Comparison of ENCODE assay signal across 8 mouse cellular contexts in the genomic region with DNA sequence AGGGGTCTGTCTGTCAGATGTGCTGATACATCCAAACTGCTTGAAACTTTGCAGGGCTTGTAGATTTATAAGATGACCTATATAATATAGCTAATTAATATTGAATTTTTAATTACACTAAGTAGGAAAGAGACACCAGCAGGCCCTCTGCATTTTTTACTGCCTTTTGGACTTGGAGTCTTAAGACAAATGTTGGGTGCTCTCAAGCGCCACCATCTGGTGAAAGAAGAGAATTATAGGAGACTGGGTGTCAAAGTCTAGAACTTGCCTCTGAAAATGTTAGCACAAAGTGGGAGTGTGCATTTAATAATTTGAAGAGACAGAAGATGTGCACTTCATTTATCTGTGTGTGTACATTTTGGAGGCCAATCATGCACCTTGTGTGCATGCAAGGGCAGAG.
DNase-seq lines count a peak whose midpoint lies in the region; ATAC-seq and TF ChIP-seq lines count a peak whose summit lies in the region.

No protein-coding gene starts in this region.

- DNase-seq in gastrocnemius, adult 18-20 months (ENCODE audit: low spot score): peak; percentile 68
- DNase-seq in gastrocnemius, adult 8-10 months (ENCODE audit: low spot score in 2 of 2): no peak
- peak; percentile 76 for DNase-seq in midbrain, postnatal 0 days (ENCODE audit: low spot score)
- DNase-seq in midbrain, embryonic 10.5 days (ENCODE audit: low spot score): no peak
- peak; percentile 68 for DNase-seq in cerebellum, adult 8-10 months
- peak; percentile 46 to 68 for DNase-seq in right cerebral cortex, adult 2 months (ENCODE audit: low spot score in 2 of 2)

- no peak overlapping the region for H3K4me2 ChIP-seq in midbrain, postnatal 0 days (ENCODE audit: low read depth, low read length, poor library complexity, severe bottlenecking)
- H3K4me2 ChIP-seq in intestine, postnatal 0 days (replicated peaks; ENCODE audit: low read depth): no peak overlapping the region

- H3K36me3 ChIP-seq in midbrain, postnatal 0 days (ENCODE audit: insufficient read depth, low read length): no peaks in the 10 kb centered on the region
- no peaks in the 10 kb centered on the region for H3K36me3 ChIP-seq in midbrain, embryonic 10.5 days
- H3K36me3 ChIP-seq in intestine, postnatal 0 days (ENCODE audit: control insufficient read depth, insufficient read depth): peaks cover 53% of the 10 kb centered on the region

- 16% methylated on average over 1 of the region's 1 CpGs for WGBS in midbrain, postnatal 0 days
- 22% methylated on average over 1 of the region's 1 CpGs for WGBS in midbrain, embryonic 10.5 days
- 22% methylated on average over 1 of the region's 1 CpGs for WGBS in intestine, postnatal 0 days

- H3K27ac ChIP-seq in midbrain, postnatal 0 days (ENCODE audit: low read depth, low read length): no peak overlapping the region
- no peak overlapping the region for H3K27ac ChIP-seq in midbrain, embryonic 10.5 days (replicated peaks)
- H3K27ac ChIP-seq in intestine, postnatal 0 days (ENCODE audit: low read depth, low read length): no peak overlapping the region

- peak; percentile 75 for TF ChIP-seq CTCF in midbrain, postnatal 0 days (IDR thresholded peaks at IDR 0.05)
- TF ChIP-seq CTCF in intestine, postnatal 0 days (IDR thresholded peaks at IDR 0.05; ENCODE audit: low read depth): peak; percentile 78

- H3K9me3 ChIP-seq in midbrain, postnatal 0 days (ENCODE audit: low read length): no peaks in the 10 kb centered on the region
- no peaks in the 10 kb centered on the region for H3K9me3 ChIP-seq in midbrain, embryonic 10.5 days (replicated peaks)
- H3K9me3 ChIP-seq in intestine, postnatal 0 days (ENCODE audit: control insufficient read depth): no peaks in the 10 kb centered on the region

- no peak for ATAC-seq in midbrain, postnatal 0 days (ENCODE audit: low FRiP score)
- no peak for ATAC-seq in intestine, postnatal 0 days
- ATAC-seq in granulocyte monocyte progenitor cell, adult 5-6 weeks (replicated peaks; ENCODE audit: poor library complexity, severe bottlenecking): no peak

- H3K4me3 ChIP-seq in midbrain, postnatal 0 days (ENCODE audit: low read depth, low read length): no peak overlapping the region
- no peak overlapping the region for H3K4me3 ChIP-seq in midbrain, embryonic 10.5 days
- H3K4me3 ChIP-seq in intestine, postnatal 0 days (ENCODE audit: low read depth, low read length): no peak overlapping the region

- H3K27me3 ChIP-seq in midbrain, postnatal 0 days (ENCODE audit: insufficient read depth, low read length): no peaks in the 10 kb centered on the region; the same call in 1 of the 2 replicates
- no peaks in the 10 kb centered on the region for H3K27me3 ChIP-seq in midbrain, embryonic 10.5 days (ENCODE audit: low read depth, poor library complexity, severe bottlenecking)
- no peaks in the 10 kb centered on the region for H3K27me3 ChIP-seq in intestine, postnatal 0 days (replicated peaks; ENCODE audit: control insufficient read depth, insufficient read depth, low read length)

- no peak overlapping the region for H3K9ac ChIP-seq in midbrain, postnatal 0 days (replicated peaks; ENCODE audit: low read length, poor library complexity, severe bottlenecking)
- H3K9ac ChIP-seq in intestine, postnatal 0 days (ENCODE audit: low read depth, low read length): no peak overlapping the region

- H3K4me1 ChIP-seq in midbrain, postnatal 0 days (ENCODE audit: insufficient read depth, low read length): no peaks in the 10 kb centered on the region
- H3K4me1 ChIP-seq in midbrain, embryonic 10.5 days: no peaks in the 10 kb centered on the region
- no peaks in the 10 kb centered on the region for H3K4me1 ChIP-seq in intestine, postnatal 0 days (replicated peaks; ENCODE audit: control insufficient read depth, insufficient read depth, low read length)

Comparison
In these comparisons a context has a peak if more than half of its experiments do, and no peak if none do; other contexts are left out.
1. DNase-seq: peak in gastrocnemius, adult 18-20 months (single experiment), midbrain, postnatal 0 days (single experiment), cerebellum, adult 8-10 months (single experiment) and right cerebral cortex, adult 2 months (2 of 2); none in gastrocnemius, adult 8-10 months (0 of 2) and midbrain, embryonic 10.5 days (single experiment).